Mouse (Mus musculus): ENCODE data around the gene Mup7. TPM values are rescaled to one million over a fixed set of nuclear protein-coding genes. Genes with fewer than 3 reads are reported as not detected.
"Not testable (repeated sequence)": the region's sequence is repeated elsewhere in the genome, so short reads cannot be mapped to it uniquely, and the experiment has no call there.

The Mup7 gene
- not detected for total RNA-seq (2021)

DNA sequence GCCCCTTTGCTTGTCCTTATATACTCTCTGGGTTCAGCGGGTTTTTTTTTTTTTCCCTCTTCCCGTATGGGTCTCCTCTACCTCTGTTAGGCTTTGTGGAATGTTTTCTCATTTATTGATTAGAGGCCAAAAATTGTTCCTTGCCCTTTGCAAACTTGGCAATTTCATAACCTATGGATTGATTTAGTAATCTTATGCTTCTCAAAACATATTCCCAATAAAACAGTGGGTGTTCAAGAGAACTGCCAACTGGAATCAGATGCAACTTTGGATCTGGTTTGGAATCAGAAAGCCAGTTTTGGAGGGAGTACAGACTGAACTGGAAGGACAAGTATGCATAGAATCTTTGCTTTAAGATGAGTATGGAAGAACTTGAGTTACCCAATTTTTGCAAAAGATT is at the start of gene Mup7:
Mup7 (minus strand) TSS at position 101 of the 400 bp plus-strand sequence.
- not testable (repeated sequence) for DNase-seq

DNA sequence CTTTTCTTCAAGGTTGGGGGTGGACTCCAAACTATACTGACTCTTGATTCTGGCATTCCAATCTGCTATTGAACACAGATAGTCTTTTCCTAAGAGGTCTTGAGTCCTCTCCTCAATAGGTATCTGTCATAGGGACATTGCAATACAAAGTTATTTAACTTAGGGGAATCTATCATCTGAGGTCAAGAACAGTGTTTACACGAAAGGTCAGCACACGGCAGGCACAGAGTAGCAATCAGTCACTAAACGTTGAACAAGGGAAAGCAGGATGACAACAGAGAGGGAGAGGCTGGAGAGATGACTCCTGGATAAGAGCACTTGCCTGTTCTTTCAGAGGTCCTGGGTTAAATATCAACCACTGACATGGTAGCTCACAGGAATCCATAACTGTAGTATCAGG is 9.6 kb upstream of the Mup7 start:
- DNase-seq, result not testable (repeated sequence)

DNA sequence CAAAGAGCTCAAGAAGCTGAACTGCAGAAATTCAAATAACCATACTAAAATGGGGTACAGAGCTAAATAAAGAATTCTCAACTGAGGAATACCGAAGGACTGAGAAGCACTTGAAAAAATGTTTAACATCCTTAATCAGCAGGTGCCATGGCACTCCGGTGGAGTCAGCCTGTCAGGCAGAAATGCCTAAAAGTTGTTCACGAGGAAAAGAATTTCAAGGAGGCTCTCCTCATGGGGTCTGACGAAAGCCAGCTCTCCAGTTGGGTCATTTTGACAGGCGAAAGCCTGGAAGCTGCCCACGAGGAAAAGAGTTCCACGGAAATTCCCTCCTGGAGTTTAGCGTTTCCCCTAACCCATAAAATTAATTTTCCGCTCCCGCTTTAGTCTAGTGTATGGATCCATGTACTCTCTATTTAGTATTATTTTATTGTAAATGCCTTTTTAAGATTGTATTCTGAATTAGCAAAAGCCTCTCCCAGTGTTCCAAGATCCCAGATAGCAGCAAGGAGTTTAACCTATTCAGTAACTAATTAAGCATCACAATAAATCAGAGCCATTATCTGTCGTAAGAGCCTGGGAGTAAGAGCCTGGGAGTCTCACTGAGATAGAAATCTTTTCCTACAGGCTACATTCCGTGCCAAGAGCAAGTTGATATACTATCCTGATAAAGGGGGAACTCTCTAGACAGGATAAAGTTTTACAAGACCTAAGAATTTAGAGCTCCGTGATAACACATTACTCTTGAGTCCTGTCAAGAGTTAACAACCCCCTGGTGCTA is 40.8 kb downstream of the Mup7 start:
- not testable (repeated sequence) for DNase-seq

DNA sequence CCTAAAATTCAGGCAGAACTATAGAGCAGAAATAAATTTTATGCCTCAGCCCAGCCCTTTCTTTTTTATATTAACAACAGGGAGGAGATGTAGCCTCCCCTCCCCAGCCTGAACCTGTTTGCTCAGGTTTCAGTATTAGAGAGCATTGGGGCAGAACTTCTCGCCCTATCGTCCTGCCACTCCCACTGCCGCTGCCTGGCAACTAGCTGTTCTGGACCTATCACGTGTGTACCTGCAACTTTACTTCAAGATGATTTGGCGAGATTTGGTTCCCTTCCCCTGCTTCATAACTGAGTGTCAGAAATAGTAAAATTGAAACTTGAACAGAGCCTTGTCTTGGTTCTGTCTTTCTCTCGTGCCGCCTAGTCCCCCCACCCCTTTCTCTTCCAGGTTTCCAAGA is 50.1 kb downstream of the Mup7 start:
- not testable (repeated sequence) for DNase-seq

Other genes with a start within 250 kb of the Mup7 start
- gene Slc46a2, start 155.4 kb downstream of the Mup7 start, total RNA-seq (2021), result under 1 TPM; 0.19 to 0.27 TPM
- not detected for gene Mup4, start 109.8 kb downstream of the Mup7 start, total RNA-seq (2021)
- not detected for gene Mup6, start 106.2 kb downstream of the Mup7 start, total RNA-seq (2021)
- gene Mup2, start 83.8 kb upstream of the Mup7 start, total RNA-seq (2021), result not detected
- gene Mup8, start 152.1 kb upstream of the Mup7 start, total RNA-seq (2021), result not detected